13 mouse cellular contexts compared by ENCODE assay signal in the genomic region with DNA sequence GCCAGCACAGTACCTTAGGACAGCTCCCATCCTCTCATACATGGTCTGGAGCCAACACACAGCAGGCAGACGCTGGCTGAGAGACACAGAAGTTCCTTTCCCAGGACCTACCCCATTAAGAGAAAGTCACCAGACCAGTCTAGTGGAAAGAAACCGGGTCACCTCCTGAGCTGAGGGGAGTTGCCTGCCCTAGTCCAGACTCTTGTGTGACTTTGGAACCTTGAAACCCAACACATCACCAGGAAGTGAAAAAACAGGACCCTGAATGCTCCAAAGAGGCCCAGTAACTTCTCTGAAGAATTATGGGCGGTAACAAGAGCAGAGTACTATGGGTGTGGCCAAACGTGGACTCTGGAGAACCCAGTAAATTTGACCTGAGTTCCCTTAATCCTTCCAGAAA. TPM values are rescaled to one million over a fixed set of nuclear protein-coding genes. Genes with fewer than 3 reads are reported as not detected.
A peak's percentile ranks its signal among the peaks of the same experiment; 100 is the strongest.
DNase-seq lines count a peak whose midpoint lies in the region; ATAC-seq and TF ChIP-seq lines count a peak whose summit lies in the region.
"Had no signal": no experiment of that assay in that cellular context is flagged by ENCODE, and none has a peak within 500 bp of the region (broad histone marks: within the 10 kb centered on the region; RNA-seq: fewer than 3 reads in every experiment).

No protein-coding gene starts in this region.

- TF ChIP-seq POLR2A in MEL (IDR thresholded peaks at IDR 0.05; ENCODE audit: control insufficient read depth in 1 of 2, insufficient read depth in 1 of 2, low read depth in 1 of 2, low read length in 2 of 2, poor library complexity in 1 of 2) = no peak

- no peak for TF ChIP-seq EP300 in MEL (IDR thresholded peaks at IDR 0.05; ENCODE audit: low read depth in 1 of 2, low read length in 2 of 2)

- peaks cover 27% of the 10 kb centered on the region for H3K4me1 ChIP-seq in liver, embryonic 11.5 days (replicated peaks; ENCODE audit: control insufficient read depth, insufficient read depth, low read length)
- H3K4me1 ChIP-seq in MEL (ENCODE audit: control insufficient read depth in 1 of 2, insufficient read depth in 2 of 2, low read length in 2 of 2) = peaks cover 0 to 3% of the 10 kb centered on the region in 2 experiments; a peak in 1 of 4 replicates
- H3K4me1 ChIP-seq in intestine, postnatal 0 days (replicated peaks; ENCODE audit: control insufficient read depth, insufficient read depth, low read length) = 0 out of 2 replicates have a peak, but pooled peaks cover 2% of the 10 kb centered on the region
- peaks cover 30% of the 10 kb centered on the region for H3K4me1 ChIP-seq in hindbrain, embryonic 10.5 days (replicated peaks)

- no peak for ATAC-seq in liver, embryonic 11.5 days (replicated peaks; ENCODE audit: low FRiP score)
- peak; percentile 72 for ATAC-seq in intestine, postnatal 0 days

- H3K4me3 ChIP-seq in liver, embryonic 11.5 days (ENCODE audit: low read depth, low read length) = peak overlapping the region; percentile 58; the same call in 1 of the 2 replicates
- peak overlapping the region; percentile 63 to 78; a peak in 3 of 4 replicates for H3K4me3 ChIP-seq in MEL (ENCODE audit: control insufficient read depth in 1 of 2, insufficient read depth in 1 of 2, low read depth in 2 of 2, low read length in 2 of 2)
- peak overlapping the region; percentile 40 for H3K4me3 ChIP-seq in intestine, postnatal 0 days (ENCODE audit: low read depth, low read length)
- no peak overlapping the region; the same call in 1 of the 2 replicates for H3K4me3 ChIP-seq in hindbrain, embryonic 10.5 days

- peaks cover 39% of the 10 kb centered on the region for H3K27me3 ChIP-seq in liver, embryonic 11.5 days (replicated peaks; ENCODE audit: control insufficient read depth, insufficient read depth, low read length)
- no peaks in the 10 kb centered on the region for H3K27me3 ChIP-seq in MEL (ENCODE audit: control insufficient read depth in 1 of 2, insufficient read depth in 2 of 2, low read length in 2 of 2)
- H3K27me3 ChIP-seq in intestine, postnatal 0 days (replicated peaks; ENCODE audit: control insufficient read depth, insufficient read depth, low read length) = no peaks in the 10 kb centered on the region
- peaks cover 67% of the 10 kb centered on the region for H3K27me3 ChIP-seq in hindbrain, embryonic 10.5 days (ENCODE audit: insufficient read depth, poor library complexity, severe bottlenecking)

- no peaks in the 10 kb centered on the region; the same call in 1 of the 2 replicates for H3K79me2 ChIP-seq in MEL (ENCODE audit: control insufficient read depth, insufficient read depth, low read length, poor library complexity)

- no peaks in the 10 kb centered on the region for H3K36me3 ChIP-seq in liver, embryonic 11.5 days (ENCODE audit: control insufficient read depth, insufficient read depth, low read length)
- H3K36me3 ChIP-seq in MEL (ENCODE audit: control insufficient read depth in 1 of 2, insufficient read depth in 2 of 2, low read length in 2 of 2) = no peaks in the 10 kb centered on the region; a peak in 1 of 4 replicates
- peaks cover 7% of the 10 kb centered on the region; the same call in 1 of the 2 replicates for H3K36me3 ChIP-seq in intestine, postnatal 0 days (ENCODE audit: control insufficient read depth, insufficient read depth)
- H3K36me3 ChIP-seq in hindbrain, embryonic 10.5 days = peaks cover 4% of the 10 kb centered on the region

- H3K4me2 ChIP-seq in liver, embryonic 11.5 days = peak overlapping the region; percentile 95
- peak overlapping the region; percentile 82 for H3K4me2 ChIP-seq in intestine, postnatal 0 days (replicated peaks; ENCODE audit: low read depth)

- no peaks in the 10 kb centered on the region for H3K9me3 ChIP-seq in liver, embryonic 11.5 days (ENCODE audit: control insufficient read depth, low read length)
- H3K9me3 ChIP-seq in MEL (replicated peaks; ENCODE audit: insufficient read depth, low read length) = no peaks in the 10 kb centered on the region
- H3K9me3 ChIP-seq in intestine, postnatal 0 days (ENCODE audit: control insufficient read depth) = no peaks in the 10 kb centered on the region
- no peaks in the 10 kb centered on the region for H3K9me3 ChIP-seq in hindbrain, embryonic 10.5 days
- H3K9me3 ChIP-seq: heart, embryonic 10.5 days had no signal

- TF ChIP-seq RAD21 in MEL (IDR thresholded peaks at IDR 0.05; ENCODE audit: low read depth, low read length) = no peak

- no peak for DNase-seq in liver, embryonic 11.5 days (ENCODE audit: low spot score)
- no peak for DNase-seq in liver
- DNase-seq in MEL (ENCODE audit: low read depth, low spot score) = peak; percentile 59
- peak; percentile 34 for DNase-seq in lung, postnatal 36 days
- no peak for DNase-seq in hindbrain, embryonic 10.5 days (ENCODE audit: low spot score)
- DNase-seq in frontal cortex, postnatal 25 days (ENCODE audit: low spot score in 2 of 2) = no peak
- DNase-seq: forebrain, postnatal 0 days; retina, postnatal 1 day; thymus, adult 2 months had no signal

- 36% methylated on average over 4 of the region's 4 CpGs for WGBS in liver, embryonic 11.5 days
- 22% methylated on average over 4 of the region's 4 CpGs for WGBS in intestine, postnatal 0 days
- 45% methylated on average over 4 of the region's 4 CpGs for WGBS in hindbrain, embryonic 10.5 days

- no peak overlapping the region for H3K9ac ChIP-seq in liver, embryonic 11.5 days (ENCODE audit: low read depth, low read length)
- H3K9ac ChIP-seq in MEL (ENCODE audit: control insufficient read depth, low read depth, low read length, poor library complexity, severe bottlenecking) = peak overlapping the region; percentile 34
- peak overlapping the region; percentile 64 for H3K9ac ChIP-seq in intestine, postnatal 0 days (ENCODE audit: low read depth, low read length)
- H3K9ac ChIP-seq: forebrain, postnatal 0 days had no signal

- TF ChIP-seq CTCF in MEL (IDR thresholded peaks at IDR 0.05 in 2 of 3, conservative IDR thresholded peaks at IDR 0.05 in 1 of 3; ENCODE audit: control insufficient read depth in 1 of 3, insufficient read depth in 1 of 3, low read depth in 2 of 3, low read length in 3 of 3, poor library complexity in 1 of 3, severe bottlenecking in 1 of 3) = no peak
- no peak for TF ChIP-seq CTCF in intestine, postnatal 0 days (IDR thresholded peaks at IDR 0.05; ENCODE audit: low read depth)

- H3K27ac ChIP-seq in liver, embryonic 11.5 days (ENCODE audit: low read depth, low read length) = no peak overlapping the region
- H3K27ac ChIP-seq in MEL (ENCODE audit: control insufficient read depth, low read depth, low read length) = no peak overlapping the region
- H3K27ac ChIP-seq in intestine, postnatal 0 days (ENCODE audit: low read depth, low read length) = peak overlapping the region; percentile 97
- H3K27ac ChIP-seq in hindbrain, embryonic 10.5 days = no peak overlapping the region

TF ChIP-seq in MEL, 35 proteins besides CTCF, POLR2A, EP300 and RAD21 (continues in another document):
- TF ChIP-seq BHLHE40 (IDR thresholded peaks at IDR 0.05; ENCODE audit: borderline replicate concordance, low read depth, low read length) = no peak
- no peak for TF ChIP-seq USF1 (IDR thresholded peaks at IDR 0.05; ENCODE audit: low read depth, low read length)
- no peak for TF ChIP-seq ZMIZ1 (IDR thresholded peaks at IDR 0.05; ENCODE audit: low read depth, low read length)
- TF ChIP-seq MEF2A (IDR thresholded peaks at IDR 0.05; ENCODE audit: extremely low read depth, insufficient replicate concordance, low read depth, low read length, poor library complexity, severe bottlenecking) = no peak

RNA-seq across cellular contexts. Expression of gene Sfn, which starts 3.4 kb away (rescaled TPM):
- 1.7 and 3.5 TPM in 2 replicates for polyA plus RNA-seq in liver, embryonic 11.5 days (2014; fragmentation: Nextera tagmentation; extraction: Ambion mirVana)
- 0.12 and 0.13 TPM in 2 replicates for total RNA-seq in MEL (2012; rRNA removed)
- polyA plus RNA-seq in MEL (2012; ENCODE audit: insufficient read depth in 1 of 2, insufficient read length in 2 of 2, low read depth in 1 of 2, low replicate concordance in 2 of 2, missing spikeins in 1 of 2) = under 1 TPM in 1 of 2 experiments, not detected in 1; 0.19 TPM
- 34.8 and 37.6 TPM in 2 replicates for polyA plus RNA-seq in intestine, postnatal 0 days (2015; fragmentation: Nextera tagmentation; extraction: Ambion mirVana)
- polyA plus RNA-seq in hindbrain, embryonic 10.5 days (2016; fragmentation: Nextera tagmentation; extraction: Ambion mirVana) = 16.5 and 33.5 TPM in 2 replicates

RNA-seq across cellular contexts. Expression of gene Gpn2, which starts 14.5 kb away (rescaled TPM):
- 23.4 and 24.8 TPM in 2 replicates for polyA plus RNA-seq in liver, embryonic 11.5 days (2014; fragmentation: Nextera tagmentation; extraction: Ambion mirVana)
- 26.7 and 28.6 TPM in 2 replicates for total RNA-seq in MEL (2012; rRNA removed)
- 10 to 100 TPM in 1 of 2 experiments, not detected in 1; 43.3 TPM for polyA plus RNA-seq in MEL (2012; ENCODE audit: insufficient read depth in 1 of 2, insufficient read length in 2 of 2, low read depth in 1 of 2, low replicate concordance in 2 of 2, missing spikeins in 1 of 2)
- 16.1 and 18.4 TPM in 2 replicates for polyA plus RNA-seq in intestine, postnatal 0 days (2015; fragmentation: Nextera tagmentation; extraction: Ambion mirVana)
- polyA plus RNA-seq in hindbrain, embryonic 10.5 days (2016; fragmentation: Nextera tagmentation; extraction: Ambion mirVana) = 28.5 and 29.1 TPM in 2 replicates

RNA-seq across cellular contexts. Expression of gene Gpatch3, which starts 24.1 kb away (rescaled TPM):
- 8.7 and 10.0 TPM in 2 replicates for polyA plus RNA-seq in liver, embryonic 11.5 days (2014; fragmentation: Nextera tagmentation; extraction: Ambion mirVana)
- total RNA-seq in MEL (2012; rRNA removed) = 9.8 and 11.0 TPM in 2 replicates
- polyA plus RNA-seq in MEL (2012; ENCODE audit: insufficient read depth in 1 of 2, insufficient read length in 2 of 2, low read depth in 1 of 2, low replicate concordance in 2 of 2, missing spikeins in 1 of 2) = 10 to 100 TPM in 1 of 2 experiments, not detected in 1; 16.5 TPM
- polyA plus RNA-seq in intestine, postnatal 0 days (2015; fragmentation: Nextera tagmentation; extraction: Ambion mirVana) = 7.1 and 7.2 TPM in 2 replicates
- polyA plus RNA-seq in hindbrain, embryonic 10.5 days (2016; fragmentation: Nextera tagmentation; extraction: Ambion mirVana) = 10.0 and 10.8 TPM in 2 replicates

RNA-seq across cellular contexts. Expression of gene Nr0b2, which starts 45.4 kb away (rescaled TPM):
- polyA plus RNA-seq in liver, embryonic 11.5 days (2014; fragmentation: Nextera tagmentation; extraction: Ambion mirVana) = 0.89 and 1.1 TPM in 2 replicates
- total RNA-seq in MEL (2012; rRNA removed) = not detected in 2 replicates
- under 1 TPM in 1 of 2 experiments, not detected in 1; 0.10 TPM for polyA plus RNA-seq in MEL (2012; ENCODE audit: insufficient read depth in 1 of 2, insufficient read length in 2 of 2, low read depth in 1 of 2, low replicate concordance in 2 of 2, missing spikeins in 1 of 2)
- 25.6 and 34.8 TPM in 2 replicates for polyA plus RNA-seq in intestine, postnatal 0 days (2015; fragmentation: Nextera tagmentation; extraction: Ambion mirVana)
- 0.31 TPM in 1 of 2 replicates, not detected in the other for polyA plus RNA-seq in hindbrain, embryonic 10.5 days (2016; fragmentation: Nextera tagmentation; extraction: Ambion mirVana)
- total RNA-seq: forebrain, postnatal 0 days; layer of hippocampus, adult 18-20 months had no signal
- polyA plus RNA-seq: forebrain, postnatal 0 days; limb, embryonic 11.5 days had no signal

RNA-seq across cellular contexts. Expression of gene Zdhhc18, which starts 51.3 kb away (rescaled TPM):
- 2.1 and 3.1 TPM in 2 replicates for polyA plus RNA-seq in liver, embryonic 11.5 days (2014; fragmentation: Nextera tagmentation; extraction: Ambion mirVana)
- total RNA-seq in MEL (2012; rRNA removed) = 6.7 and 6.9 TPM in 2 replicates
- polyA plus RNA-seq in MEL (2012; ENCODE audit: insufficient read depth in 1 of 2, insufficient read length in 2 of 2, low read depth in 1 of 2, low replicate concordance in 2 of 2, missing spikeins in 1 of 2) = 10 to 100 TPM in 1 of 2 experiments, not detected in 1; 15.6 TPM
- polyA plus RNA-seq in intestine, postnatal 0 days (2015; fragmentation: Nextera tagmentation; extraction: Ambion mirVana) = 1.8 and 2.3 TPM in 2 replicates
- 1.9 and 3.1 TPM in 2 replicates for polyA plus RNA-seq in hindbrain, embryonic 10.5 days (2016; fragmentation: Nextera tagmentation; extraction: Ambion mirVana)

Comparison
In these comparisons a context has a peak if more than half of its experiments do, and no peak if none do; other contexts are left out.
1. DNase-seq: peak in MEL (single experiment) and lung, postnatal 36 days (single experiment); none in liver, embryonic 11.5 days (single experiment), liver (single experiment), hindbrain, embryonic 10.5 days (single experiment) and frontal cortex, postnatal 25 days (0 of 2).